Comparison of ENCODE assay signal across 8 mouse cellular contexts in the genomic region with DNA sequence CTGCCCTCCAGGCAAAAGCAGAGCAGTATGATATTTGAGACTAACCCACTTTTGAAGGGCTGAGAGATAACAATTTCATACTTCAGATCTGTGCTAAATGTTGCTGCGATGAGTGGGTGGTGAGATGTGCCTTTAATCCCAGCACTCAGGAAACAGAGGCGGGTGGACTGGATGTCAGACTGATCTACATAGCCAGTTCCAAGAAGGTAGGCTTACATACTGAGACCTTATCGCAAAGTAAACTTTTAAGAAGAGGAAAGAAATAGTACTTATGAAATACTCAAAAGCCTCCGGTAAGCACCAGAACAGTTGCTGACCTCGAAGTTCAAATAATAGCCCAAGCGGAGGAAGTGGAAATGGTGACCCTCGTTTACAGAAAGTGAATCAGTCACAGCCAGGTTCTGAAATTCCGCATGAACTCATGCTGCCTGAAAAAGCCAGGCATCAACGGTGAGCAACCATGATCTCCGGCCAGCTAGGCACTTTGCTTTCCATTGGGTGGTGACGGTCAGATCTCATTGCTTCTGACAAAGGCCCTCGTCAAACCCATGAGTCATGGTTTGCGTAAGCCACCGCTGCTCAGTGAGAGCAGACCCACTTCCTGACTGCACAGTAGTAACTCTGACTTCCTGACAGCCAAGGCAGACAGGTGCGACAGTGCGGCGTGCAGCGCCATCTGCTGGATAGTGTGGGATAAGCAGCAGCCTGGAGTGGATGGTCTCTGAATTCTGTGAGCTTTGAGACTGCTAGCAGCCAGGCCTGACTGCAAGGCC. TPM values are rescaled to one million over a fixed set of nuclear protein-coding genes. Genes with fewer than 3 reads are reported as not detected.
DNase-seq lines count a peak whose midpoint lies in the region; ATAC-seq and TF ChIP-seq lines count a peak whose summit lies in the region.

No protein-coding gene starts in this region.

- no peaks in the 10 kb centered on the region for H3K79me2 ChIP-seq in C2C12 (ENCODE audit: control insufficient read depth, insufficient read depth)

- peak overlapping the region; percentile 67 for H3K9ac ChIP-seq in heart, embryonic 13.5 days
- H3K9ac ChIP-seq in liver, embryonic 12.5 days: peak overlapping the region; percentile 49
- H3K9ac ChIP-seq in stomach, embryonic 15.5 days: no peak overlapping the region

- peak; percentile 87 for ATAC-seq in heart, embryonic 13.5 days (ENCODE audit: extremely low read depth, insufficient number of reproducible peaks, low FRiP score, low TSS enrichment)
- ATAC-seq in liver, embryonic 12.5 days: peak; percentile 98
- ATAC-seq in stomach, embryonic 15.5 days (ENCODE audit: insufficient read depth, low FRiP score, low read depth): peak; percentile 97

- peak; percentile 97 for TF ChIP-seq CTCF in C2C12 (IDR thresholded peaks at IDR 0.05; ENCODE audit: control insufficient read depth, insufficient read depth, insufficient read length)
- TF ChIP-seq CTCF in brain, embryonic 14.5 days (IDR thresholded peaks at IDR 0.05; ENCODE audit: borderline replicate concordance, extremely low read depth, insufficient read depth, insufficient read length): peak; percentile 100

- 16% methylated on average over 18 of the region's 18 CpGs for WGBS in heart, embryonic 13.5 days
- 16% methylated on average over 18 of the region's 18 CpGs for WGBS in liver, embryonic 12.5 days (ENCODE audit: insufficient replicate concordance)
- WGBS in stomach, embryonic 15.5 days: 16% methylated on average over 18 of the region's 18 CpGs

- DNase-seq in brain, embryonic 14.5 days (ENCODE audit: low read depth): peak; percentile 91
- DNase-seq in kidney, postnatal 10 days: peak; percentile 93
- peak; percentile 94 for DNase-seq in natural killer cell, adult 2 months (ENCODE audit: low spot score in 2 of 2)

- no peak overlapping the region for H3K4me3 ChIP-seq in C2C12 (ENCODE audit: insufficient read depth, poor library complexity, severe bottlenecking)
- H3K4me3 ChIP-seq in erythroblast, embryonic 14.5 days (replicated peaks): peak overlapping the region; percentile 53
- H3K4me3 ChIP-seq in heart, embryonic 13.5 days: peak overlapping the region; percentile 40
- H3K4me3 ChIP-seq in liver, embryonic 12.5 days: peak overlapping the region; percentile 39
- peak overlapping the region; percentile 30 for H3K4me3 ChIP-seq in stomach, embryonic 15.5 days (replicated peaks)

- H3K27me3 ChIP-seq in C2C12 (ENCODE audit: control insufficient read depth, insufficient read depth, insufficient read length): no peaks in the 10 kb centered on the region
- H3K27me3 ChIP-seq in erythroblast, embryonic 14.5 days (ENCODE audit: control insufficient read depth): no peaks in the 10 kb centered on the region
- no peaks in the 10 kb centered on the region for H3K27me3 ChIP-seq in heart, embryonic 13.5 days (replicated peaks)
- H3K27me3 ChIP-seq in liver, embryonic 12.5 days (replicated peaks): no peaks in the 10 kb centered on the region
- no peaks in the 10 kb centered on the region for H3K27me3 ChIP-seq in stomach, embryonic 15.5 days (replicated peaks)

- H3ac ChIP-seq in C2C12 (ENCODE audit: control insufficient read depth, insufficient read length, low read depth): peak overlapping the region; percentile 15

- peak overlapping the region; percentile 65 for H3K27ac ChIP-seq in heart, embryonic 13.5 days (replicated peaks)
- peak overlapping the region; percentile 72 for H3K27ac ChIP-seq in liver, embryonic 12.5 days
- H3K27ac ChIP-seq in stomach, embryonic 15.5 days: peak overlapping the region; percentile 46

- H3K4me1 ChIP-seq in erythroblast, embryonic 14.5 days (ENCODE audit: control insufficient read depth): peaks cover 39% of the 10 kb centered on the region
- H3K4me1 ChIP-seq in heart, embryonic 13.5 days: peaks cover 5% of the 10 kb centered on the region
- peaks cover 28% of the 10 kb centered on the region for H3K4me1 ChIP-seq in liver, embryonic 12.5 days
- peaks cover 3% of the 10 kb centered on the region; the same call in 1 of the 2 replicates for H3K4me1 ChIP-seq in stomach, embryonic 15.5 days

- no peaks in the 10 kb centered on the region for H3K9me3 ChIP-seq in erythroblast, embryonic 14.5 days (ENCODE audit: control insufficient read depth, low read length)
- no peaks in the 10 kb centered on the region for H3K9me3 ChIP-seq in heart, embryonic 13.5 days
- no peaks in the 10 kb centered on the region for H3K9me3 ChIP-seq in liver, embryonic 12.5 days (replicated peaks)
- no peaks in the 10 kb centered on the region for H3K9me3 ChIP-seq in stomach, embryonic 15.5 days

- no peaks in the 10 kb centered on the region for H3K79me3 ChIP-seq in C2C12 (ENCODE audit: low read depth)

- H3K36me3 ChIP-seq in C2C12 (ENCODE audit: control insufficient read depth, insufficient read depth): no peaks in the 10 kb centered on the region
- peaks cover 9% of the 10 kb centered on the region for H3K36me3 ChIP-seq in erythroblast, embryonic 14.5 days (ENCODE audit: control insufficient read depth)
- H3K36me3 ChIP-seq in heart, embryonic 13.5 days: no peaks in the 10 kb centered on the region
- no peaks in the 10 kb centered on the region for H3K36me3 ChIP-seq in liver, embryonic 12.5 days
- no peaks in the 10 kb centered on the region for H3K36me3 ChIP-seq in stomach, embryonic 15.5 days

- no peak for TF ChIP-seq POLR2A in brain, embryonic 14.5 days (IDR thresholded peaks at IDR 0.05; ENCODE audit: borderline replicate concordance, extremely low read depth, insufficient read depth, insufficient read length, poor library complexity, severe bottlenecking)

- H3K4me2 ChIP-seq in heart, embryonic 13.5 days: peak overlapping the region; percentile 64
- H3K4me2 ChIP-seq in liver, embryonic 12.5 days: peak overlapping the region; percentile 62
- peak overlapping the region; percentile 54 for H3K4me2 ChIP-seq in stomach, embryonic 15.5 days

TF ChIP-seq in C2C12, 6 proteins besides CTCF, POLR2A, EP300 and RAD21:
- TF ChIP-seq MYOD1 (IDR thresholded peaks at IDR 0.05; ENCODE audit: control insufficient read depth, insufficient read length, low read depth) (peak; percentile 90), MYOG (IDR thresholded peaks at IDR 0.05; ENCODE audit: control insufficient read depth, extremely low read depth, insufficient read length) (no peak), MAX (IDR thresholded peaks at IDR 0.05) (peak; percentile 70), CEBPB (IDR thresholded peaks at IDR 0.05; ENCODE audit: low read depth) (peak; percentile 90), USF1 (IDR thresholded peaks at IDR 0.05; ENCODE audit: low read depth) (no peak), FOSL1 (IDR thresholded peaks at IDR 0.05; ENCODE audit: insufficient read depth, low read length, poor library complexity, severe bottlenecking) (peak; percentile 74)
TF ChIP-seq in C2C12: peak in this region for 4.

RNA-seq across cellular contexts. Expression of gene Glrx, which starts 42.1 kb away (rescaled TPM):
- polyA plus RNA-seq in C2C12 (2012; fragmentation: generic; extraction: Trizol): 41.9 TPM
- polyA plus RNA-seq in brain, embryonic 14.5 days (2012; rRNA removed): 29.2 and 36.0 TPM in 2 replicates
- 1.6 and 1.8 TPM in 2 replicates for polyA plus RNA-seq in erythroblast, embryonic 14.5 days (2012)
- polyA plus RNA-seq in heart, embryonic 13.5 days (2015; fragmentation: Nextera tagmentation; extraction: Ambion mirVana): 99.2 and 104 TPM in 2 replicates
- polyA plus RNA-seq in liver, embryonic 12.5 days (2016; fragmentation: Nextera tagmentation; extraction: Ambion mirVana): 21.6 and 23.0 TPM in 2 replicates
- polyA plus RNA-seq in stomach, embryonic 15.5 days (2015; fragmentation: Nextera tagmentation; extraction: Ambion mirVana): 88.3 and 91.7 TPM in 2 replicates
